Mouse (Mus musculus) right cerebral cortex, adult 2 months (tissue): ENCODE data around the gene Elp4.
A peak's percentile ranks its signal among the peaks of the same experiment; 100 is the strongest.

ENCODE experiments used
- DNase-seq, 2 experiments: peaks; one replicate each; pipeline ENCODE4 v3.0.0; 2021 to 2022; ENCODE audit warnings: low spot score in 2 of 2

Gene Elp4

GRCm38 (mm10) chr2:105903896-105904756 is at the start of gene Elp4, which contains the start of gene Immp1l:
Gene Elp4, minus strand, starts transcription at chr2:105904564.
Gene Immp1l, plus strand, starts transcription at chr2:105904638.
- peak; percentile 98 to 99 for DNase-seq

GRCm38 (mm10) chr2:105953862-105954261 is 49.5 kb upstream of the Elp4 start:
- DNase-seq = no peak

DNA sequence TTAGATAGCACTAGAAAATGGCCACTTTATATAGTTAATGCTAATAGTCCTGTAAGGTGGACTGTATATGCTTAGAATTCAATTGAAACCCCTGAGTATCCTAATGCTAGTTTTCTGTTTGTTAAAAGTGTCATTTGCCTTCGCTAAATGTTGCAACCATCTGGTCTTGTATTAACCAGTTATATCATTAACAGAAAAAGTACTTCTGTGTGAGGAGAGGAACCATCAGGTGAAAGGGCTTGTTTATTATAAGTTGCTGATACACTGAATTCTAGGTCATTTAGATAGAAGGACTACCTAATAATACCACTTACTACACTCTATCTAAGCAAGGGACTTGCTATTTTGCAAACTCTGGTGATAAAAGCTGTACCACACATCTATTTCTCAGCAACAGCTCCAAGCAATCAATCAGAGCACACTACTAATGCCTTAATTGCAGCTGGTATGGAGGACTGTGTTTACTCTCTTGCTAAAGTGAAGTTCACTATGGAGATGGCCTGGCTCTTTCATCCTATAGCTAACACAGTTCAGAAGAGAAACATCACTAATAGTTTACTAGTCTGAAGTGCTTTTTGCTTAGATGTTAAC is 47.1 kb upstream of the Elp4 start:
- no peak for DNase-seq

DNA sequence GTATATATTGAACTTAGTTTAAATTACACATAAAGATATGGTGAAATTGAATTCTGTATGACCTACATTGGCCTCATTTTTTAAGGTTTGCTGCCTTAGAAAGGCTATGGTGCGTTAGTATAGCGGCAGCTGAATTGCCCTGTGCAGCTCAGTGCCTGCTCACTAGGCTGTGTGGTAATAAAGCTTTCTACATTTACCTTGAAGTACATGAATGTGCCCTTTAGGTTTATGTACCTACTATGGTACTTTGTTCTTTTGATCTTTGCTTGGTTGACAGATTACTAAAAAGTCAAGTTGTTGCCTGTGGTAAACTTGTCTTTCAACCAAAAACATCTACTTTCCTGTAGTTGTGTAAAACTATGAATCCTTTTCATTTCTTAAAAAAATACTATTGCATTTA is 45.8 kb upstream of the Elp4 start:
- DNase-seq = no peak

GRCm38 (mm10) chr2:105917623-105918346 is 13.4 kb upstream of the Elp4 start:
- no peak for DNase-seq

- no peak for DNase-seq
These were observed 12.3 kb upstream of the Elp4 start for GRCm38 (mm10) chr2:105916671-105917070.

DNA sequence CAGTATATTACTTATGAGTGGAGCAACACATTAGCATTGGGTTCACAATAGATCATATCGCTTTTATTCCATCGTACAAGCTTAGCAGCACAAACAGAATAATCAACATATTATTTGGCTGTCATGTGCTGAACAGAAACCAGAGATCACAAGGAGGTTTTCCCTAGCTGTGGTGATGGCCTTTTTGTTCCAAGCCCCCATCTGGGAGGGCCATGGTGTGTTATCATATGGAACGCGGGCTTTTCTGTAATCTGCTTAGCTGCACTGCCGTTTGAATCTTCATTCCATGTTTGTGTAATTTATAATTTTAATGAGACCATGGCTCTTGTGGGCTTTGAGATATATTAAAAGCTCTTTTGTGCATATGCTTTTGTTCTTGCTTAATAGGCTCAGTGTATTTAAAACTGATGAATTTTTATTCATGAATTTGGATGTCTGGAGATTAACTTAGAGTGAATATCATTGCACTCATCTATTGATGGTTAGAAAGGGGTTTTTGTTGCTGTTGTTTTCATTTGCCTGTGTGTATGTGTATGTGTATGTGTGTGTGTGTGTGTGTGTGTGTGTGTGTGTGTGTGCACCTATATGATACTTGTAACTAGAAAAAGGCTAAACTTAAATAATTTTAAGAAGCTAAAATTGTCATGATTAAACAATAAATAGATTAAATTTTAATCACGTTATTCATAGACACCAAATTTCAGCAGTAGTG is 9.4 kb upstream of the Elp4 start:
- DNase-seq = no peak

DNA sequence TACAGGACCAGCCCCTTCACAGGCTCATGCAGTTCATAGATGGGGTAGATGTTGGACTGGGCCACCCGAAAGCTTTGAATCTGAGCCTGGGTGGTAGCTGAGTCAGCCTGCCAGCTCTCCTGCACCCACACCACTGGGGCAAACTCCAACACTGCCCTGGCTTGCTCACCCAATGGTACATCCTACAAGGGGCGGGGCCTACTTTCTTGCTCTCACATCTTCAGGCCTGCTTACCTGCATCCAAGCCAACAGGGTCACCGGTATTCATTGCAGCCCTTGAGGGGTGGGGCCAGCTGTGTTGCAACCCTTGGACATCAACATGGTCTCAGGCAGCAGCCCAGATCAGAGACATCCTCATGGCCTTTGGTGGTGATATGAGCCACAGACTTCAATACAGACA is 6.2 kb upstream of the Elp4 start:
- no peak for DNase-seq

GRCm38 (mm10) chr2:105908351-105908750 is 4.0 kb upstream of the Elp4 start:
- DNase-seq = no peak

DNA sequence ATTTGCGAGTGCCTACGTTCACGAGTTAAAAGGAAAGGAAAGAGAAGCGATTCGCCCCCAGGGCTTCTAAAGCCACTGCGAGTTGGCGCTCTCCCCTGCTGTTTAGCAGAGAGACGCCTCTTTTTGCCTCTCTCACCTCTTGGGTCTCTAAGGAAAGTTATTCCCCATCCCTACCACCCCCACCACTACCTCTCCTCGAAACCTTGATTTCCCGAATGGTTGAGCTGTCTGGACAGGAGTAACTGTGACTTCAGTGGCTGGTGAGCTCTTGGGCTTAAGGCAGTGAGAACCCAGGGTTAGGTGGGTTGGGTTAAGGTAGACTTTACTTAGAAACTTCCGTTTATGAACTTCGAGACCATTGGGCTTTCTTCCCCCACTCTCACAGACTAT is 388 bp upstream of the Elp4 start:
- DNase-seq = no peak

- no peak for DNase-seq
These were observed 13.5 kb downstream of the Elp4 start for GRCm38 (mm10) chr2:105890816-105891215.

- no peak for DNase-seq
These were observed 31.0 kb downstream of the Elp4 start for GRCm38 (mm10) chr2:105873403-105873802.

- peak; percentile 10 to 40 for DNase-seq
These were observed 49.6 kb downstream of the Elp4 start for GRCm38 (mm10) chr2:105854740-105855139.

- no peak for DNase-seq
These were observed 51.4 kb downstream of the Elp4 start for GRCm38 (mm10) chr2:105852971-105853370.

DNA sequence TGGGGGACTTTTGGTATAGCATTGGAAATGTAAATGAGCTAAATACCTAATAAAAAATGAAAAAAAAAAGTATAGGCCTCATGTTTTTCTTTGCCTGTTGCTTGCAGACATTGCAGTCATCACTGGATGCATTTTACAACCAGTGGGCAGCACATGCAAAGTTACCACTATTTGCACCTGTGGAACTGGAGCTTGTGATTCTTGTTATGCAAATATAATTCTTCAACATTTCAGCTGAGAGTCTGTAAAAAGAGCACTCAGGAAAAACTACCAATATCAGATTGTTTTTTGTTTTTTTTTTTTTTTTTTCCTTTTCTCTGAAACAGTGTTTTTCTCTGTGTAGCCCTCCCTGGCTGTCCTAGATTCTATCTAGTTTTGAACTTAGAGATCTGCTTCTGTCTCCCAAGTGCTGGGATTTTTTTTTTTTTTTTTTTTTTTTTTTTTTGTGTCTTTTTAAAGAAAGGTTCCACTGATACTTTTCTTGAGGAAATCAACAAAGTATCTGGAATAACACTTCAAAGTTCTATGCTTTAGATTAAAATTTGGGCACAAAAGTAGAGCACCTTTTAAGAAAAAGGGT is 52.6 kb downstream of the Elp4 start:
- DNase-seq = no peak

DNA sequence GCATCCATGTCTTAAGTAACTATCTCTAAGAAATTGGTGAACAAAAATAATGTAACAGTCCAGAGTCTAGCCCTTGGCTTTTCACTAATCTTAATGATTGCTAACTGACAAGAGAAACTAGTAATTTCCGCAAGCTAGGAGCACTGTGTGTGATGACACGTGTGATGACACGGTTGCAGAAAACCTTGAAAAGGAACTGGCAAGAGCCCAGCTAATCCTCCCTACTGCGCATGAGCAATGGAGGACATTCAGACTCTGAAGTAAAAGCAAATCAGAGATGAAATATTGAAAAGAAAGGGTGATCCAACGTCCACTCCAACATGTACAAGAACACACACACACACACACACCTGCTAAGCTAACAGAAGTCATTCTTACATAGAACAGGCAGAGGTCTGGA is 61.2 kb downstream of the Elp4 start:
- DNase-seq = no peak

GRCm38 (mm10) chr2:105817965-105818364 is 86.4 kb downstream of the Elp4 start:
- no peak for DNase-seq

- no peak for DNase-seq
These were observed 89.2 kb downstream of the Elp4 start for GRCm38 (mm10) chr2:105815170-105815569.

GRCm38 (mm10) chr2:105813041-105813440 is 91.3 kb downstream of the Elp4 start:
- no peak for DNase-seq

DNA sequence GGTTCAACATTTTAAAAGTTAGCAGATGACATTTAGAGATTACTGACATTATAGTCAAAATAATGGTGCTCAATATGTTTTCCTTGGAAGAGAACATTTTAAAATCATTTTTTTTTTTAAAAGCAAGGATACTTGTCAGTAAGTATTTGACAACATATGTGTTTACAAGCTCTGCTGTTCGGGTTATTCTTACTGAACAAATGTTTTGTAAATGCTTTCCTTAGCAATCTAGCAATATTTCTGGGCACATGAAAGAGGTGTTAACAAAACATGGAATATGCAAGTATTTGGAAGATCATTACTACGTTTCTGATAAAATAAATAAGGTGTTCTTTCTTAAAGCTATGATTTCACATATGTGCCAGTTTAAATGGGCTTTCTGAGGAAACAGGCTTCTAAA is 94.1 kb downstream of the Elp4 start:
- no peak for DNase-seq

GRCm38 (mm10) chr2:105806571-105806970 is 97.8 kb downstream of the Elp4 start:
- DNase-seq = no peak

GRCm38 (mm10) chr2:105806047-105806446 is 98.3 kb downstream of the Elp4 start:
- no peak for DNase-seq
